Mouse (Mus musculus): ENCODE measurements at regions not wholly inside any gene's neighbourhood (a gene's known extent, or its start where the extent isn't known, plus 50 kb on each side); places are given as distances from the start of the nearest gene placed in this dataset.

- ATAC-seq, result no peak
These were observed 113.3 kb upstream of the Zfp217 start for GRCm38 (mm10) chr2:170261191-170261590.

GRCm38 (mm10) chr2:170259662-170260457, 112.0 kb upstream of the Zfp217 start:
- no peaks in the 10 kb centered on the region for H3K36me3 ChIP-seq (ENCODE audit: control insufficient read depth, insufficient read depth)
- no peak overlapping the region for H3K27ac ChIP-seq (ENCODE audit: low read length)
- 95% methylated on average over 10 of the region's 10 CpGs for WGBS
- no peak overlapping the region for H3K9ac ChIP-seq (replicated peaks; ENCODE audit: low read depth, low read length)
- H3K4me2 ChIP-seq (ENCODE audit: low read length), result no peak overlapping the region
- no peak overlapping the region for H3K4me3 ChIP-seq (replicated peaks; ENCODE audit: low read length)
- H3K9me3 ChIP-seq (ENCODE audit: control insufficient read depth, low read length), result no peaks in the 10 kb centered on the region
- H3K27me3 ChIP-seq (replicated peaks; ENCODE audit: control insufficient read depth, insufficient read depth, low read length), result no peaks in the 10 kb centered on the region
- no peaks in the 10 kb centered on the region for H3K4me1 ChIP-seq (replicated peaks; ENCODE audit: control insufficient read depth, insufficient read depth, low read length)
- ATAC-seq, result no peak

More at GRCm38 (mm10) chr2:170261191-170261590, 113.3 kb upstream of the Zfp217 start:
- whole genome bisulfite sequencing, result 84% methylated on average over 2 of the region's 2 CpGs
- Histone ChIP-seq H3K27me3 (replicated peaks; ENCODE audit: control insufficient read depth, insufficient read depth, low read length) (no peaks in the 10 kb centered on the region), H3K4me3 (replicated peaks; ENCODE audit: low read length) (no peak overlapping the region), H3K4me1 (replicated peaks; ENCODE audit: control insufficient read depth, insufficient read depth, low read length) (no peaks in the 10 kb centered on the region), H3K27ac (ENCODE audit: low read length) (no peak overlapping the region), H3K9me3 (ENCODE audit: control insufficient read depth, low read length) (no peaks in the 10 kb centered on the region), H3K4me2 (ENCODE audit: low read length) (no peak overlapping the region), H3K9ac (replicated peaks; ENCODE audit: low read depth, low read length) (no peak overlapping the region), H3K36me3 (ENCODE audit: control insufficient read depth, insufficient read depth) (no peaks in the 10 kb centered on the region)

DNA sequence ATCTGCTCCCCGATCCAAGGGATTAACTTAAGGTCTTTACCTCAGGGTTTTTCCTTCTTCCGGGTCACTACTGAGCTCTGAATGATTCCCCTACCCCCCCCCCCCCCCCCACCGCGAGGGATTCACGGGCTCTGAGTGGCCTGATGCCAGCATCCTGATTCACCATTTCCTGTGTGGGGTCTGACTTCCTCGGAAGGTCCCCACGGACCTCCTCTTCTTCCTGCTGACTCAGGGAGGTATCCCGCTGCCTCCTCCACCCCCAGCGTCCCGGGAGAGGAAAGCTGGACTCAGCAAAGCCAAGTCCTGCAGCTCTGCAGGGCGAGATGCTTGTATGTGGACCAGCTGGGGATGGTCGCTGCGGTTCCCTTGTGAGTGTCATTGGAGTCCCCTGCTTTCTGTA, 110.5 kb upstream of the Zfp217 start:
- Histone ChIP-seq H3K9me3 (ENCODE audit: control insufficient read depth, low read length) (no peaks in the 10 kb centered on the region), H3K9ac (replicated peaks; ENCODE audit: low read depth, low read length) (no peak overlapping the region), H3K27ac (ENCODE audit: low read length) (no peak overlapping the region), H3K36me3 (ENCODE audit: control insufficient read depth, insufficient read depth) (no peaks in the 10 kb centered on the region), H3K4me1 (replicated peaks; ENCODE audit: control insufficient read depth, insufficient read depth, low read length) (no peaks in the 10 kb centered on the region), H3K4me2 (ENCODE audit: low read length) (no peak overlapping the region), H3K4me3 (replicated peaks; ENCODE audit: low read length) (no peak overlapping the region), H3K27me3 (replicated peaks; ENCODE audit: control insufficient read depth, insufficient read depth, low read length) (no peaks in the 10 kb centered on the region)
- ATAC-seq, result no peak
- WGBS, result 79% methylated on average over 12 of the region's 13 CpGs

- Histone ChIP-seq H3K9me3 (ENCODE audit: control insufficient read depth, low read length) (no peaks in the 10 kb centered on the region), H3K27me3 (replicated peaks; ENCODE audit: control insufficient read depth, insufficient read depth, low read length) (no peaks in the 10 kb centered on the region), H3K27ac (ENCODE audit: low read length) (no peak overlapping the region), H3K4me3 (replicated peaks; ENCODE audit: low read length) (no peak overlapping the region), H3K4me1 (replicated peaks; ENCODE audit: control insufficient read depth, insufficient read depth, low read length) (no peaks in the 10 kb centered on the region), H3K36me3 (ENCODE audit: control insufficient read depth, insufficient read depth) (no peaks in the 10 kb centered on the region), H3K9ac (replicated peaks; ENCODE audit: low read depth, low read length) (no peak overlapping the region), H3K4me2 (ENCODE audit: low read length) (no peak overlapping the region)
- WGBS, result 89% methylated on average over 5 of the region's 5 CpGs
- ATAC-seq, result no peak
These were observed 109.8 kb upstream of the Zfp217 start for GRCm38 (mm10) chr2:170257671-170258235.

DNA sequence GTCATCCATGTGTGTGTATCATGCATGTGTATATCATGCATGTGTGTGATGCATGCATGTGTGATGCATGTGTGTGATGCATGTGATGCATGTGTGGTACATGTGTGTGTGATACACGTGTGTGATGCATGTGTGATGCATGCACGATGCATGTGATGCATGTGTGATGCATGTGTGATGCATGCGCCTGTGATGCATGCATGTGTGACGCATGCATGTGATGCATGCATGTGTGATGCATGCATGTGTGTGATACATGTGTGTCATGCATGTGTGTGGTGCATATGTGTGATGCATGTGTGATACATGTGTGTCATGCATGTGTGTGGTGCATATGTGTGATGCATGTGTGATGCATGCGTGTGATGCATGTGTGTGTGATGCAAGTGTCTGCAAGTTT, 108.1 kb upstream of the Zfp217 start:
- ATAC-seq, result no peak
- Histone ChIP-seq H3K9ac (replicated peaks; ENCODE audit: low read depth, low read length) (no peak overlapping the region), H3K9me3 (ENCODE audit: control insufficient read depth, low read length) (no peaks in the 10 kb centered on the region), H3K4me2 (ENCODE audit: low read length) (no peak overlapping the region), H3K36me3 (ENCODE audit: control insufficient read depth, insufficient read depth) (no peaks in the 10 kb centered on the region), H3K27me3 (replicated peaks; ENCODE audit: control insufficient read depth, insufficient read depth, low read length) (no peaks in the 10 kb centered on the region), H3K4me1 (replicated peaks; ENCODE audit: control insufficient read depth, insufficient read depth, low read length) (no peaks in the 10 kb centered on the region), H3K4me3 (replicated peaks; ENCODE audit: low read length) (no peak overlapping the region), H3K27ac (ENCODE audit: low read length) (no peak overlapping the region)
- 90% methylated on average over 5 of the region's 5 CpGs for WGBS

GRCm38 (mm10) chr2:170255533-170255932, 107.6 kb upstream of the Zfp217 start:
- Histone ChIP-seq H3K4me2 (ENCODE audit: low read length) (no peak overlapping the region), H3K9ac (replicated peaks; ENCODE audit: low read depth, low read length) (no peak overlapping the region), H3K9me3 (ENCODE audit: control insufficient read depth, low read length) (no peaks in the 10 kb centered on the region), H3K27ac (ENCODE audit: low read length) (no peak overlapping the region), H3K36me3 (ENCODE audit: control insufficient read depth, insufficient read depth) (no peaks in the 10 kb centered on the region), H3K4me1 (replicated peaks; ENCODE audit: control insufficient read depth, insufficient read depth, low read length) (no peaks in the 10 kb centered on the region), H3K4me3 (replicated peaks; ENCODE audit: low read length) (no peak overlapping the region), H3K27me3 (replicated peaks; ENCODE audit: control insufficient read depth, insufficient read depth, low read length) (no peaks in the 10 kb centered on the region)
- no peak for ATAC-seq
- 99% methylated on average over 2 of the region's 2 CpGs for WGBS

GRCm38 (mm10) chr2:170253681-170254440, 106.0 kb upstream of the Zfp217 start:
- 55% methylated on average over 9 of the region's 9 CpGs for WGBS

GRCm38 (mm10) chr2:170252255-170253034, 104.5 kb upstream of the Zfp217 start:
- ATAC-seq, result no peak
- 69% methylated on average over 14 of the region's 14 CpGs for WGBS
- Histone ChIP-seq H3K9ac (replicated peaks; ENCODE audit: low read depth, low read length) (no peak overlapping the region), H3K27me3 (replicated peaks; ENCODE audit: control insufficient read depth, insufficient read depth, low read length) (no peaks in the 10 kb centered on the region), H3K36me3 (ENCODE audit: control insufficient read depth, insufficient read depth) (no peaks in the 10 kb centered on the region), H3K27ac (ENCODE audit: low read length) (no peak overlapping the region), H3K4me1 (replicated peaks; ENCODE audit: control insufficient read depth, insufficient read depth, low read length) (no peaks in the 10 kb centered on the region), H3K9me3 (ENCODE audit: control insufficient read depth, low read length) (no peaks in the 10 kb centered on the region), H3K4me2 (ENCODE audit: low read length) (no peak overlapping the region), H3K4me3 (replicated peaks; ENCODE audit: low read length) (no peak overlapping the region)

More at GRCm38 (mm10) chr2:170253681-170254440, 106.0 kb upstream of the Zfp217 start:
- no peak for ATAC-seq
- Histone ChIP-seq H3K4me1 (replicated peaks; ENCODE audit: control insufficient read depth, insufficient read depth, low read length) (no peaks in the 10 kb centered on the region), H3K4me2 (ENCODE audit: low read length) (no peak overlapping the region), H3K27ac (ENCODE audit: low read length) (no peak overlapping the region), H3K36me3 (ENCODE audit: control insufficient read depth, insufficient read depth) (no peaks in the 10 kb centered on the region), H3K9ac (replicated peaks; ENCODE audit: low read depth, low read length) (no peak overlapping the region), H3K9me3 (ENCODE audit: control insufficient read depth, low read length) (no peaks in the 10 kb centered on the region), H3K27me3 (replicated peaks; ENCODE audit: control insufficient read depth, insufficient read depth, low read length) (no peaks in the 10 kb centered on the region), H3K4me3 (replicated peaks; ENCODE audit: low read length) (no peak overlapping the region)

DNA sequence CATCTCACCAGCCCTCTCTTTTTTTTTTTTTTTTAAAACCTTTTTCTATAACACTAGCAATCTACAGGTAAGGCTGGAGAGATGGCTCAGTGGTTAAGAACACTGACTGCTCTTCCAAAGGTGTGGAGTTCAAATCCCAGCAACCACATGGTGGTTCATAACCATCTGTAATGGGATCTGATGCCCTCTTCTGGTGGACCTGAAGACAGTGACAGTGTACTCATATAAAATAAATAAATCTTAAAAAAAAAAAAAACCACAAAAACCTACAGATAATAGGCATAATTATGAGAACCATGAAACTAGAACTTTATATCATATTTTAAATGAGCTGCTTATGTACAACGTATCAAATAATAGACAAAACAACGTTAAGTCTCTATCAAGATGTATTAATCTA, 102.8 kb upstream of the Zfp217 start:
- peaks cover 9% of the 10 kb centered on the region for H3K4me1 ChIP-seq (replicated peaks; ENCODE audit: control insufficient read depth, insufficient read depth, low read length)
- no peak overlapping the region for H3K4me3 ChIP-seq (replicated peaks; ENCODE audit: low read length)
- H3K27ac ChIP-seq (ENCODE audit: low read length), result no peak overlapping the region
- no peaks in the 10 kb centered on the region for H3K9me3 ChIP-seq (ENCODE audit: control insufficient read depth, low read length)
- 96% methylated on average over 2 of the region's 2 CpGs for WGBS
- no peak overlapping the region for H3K4me2 ChIP-seq (ENCODE audit: low read length)
- no peaks in the 10 kb centered on the region for H3K36me3 ChIP-seq (ENCODE audit: control insufficient read depth, insufficient read depth)
- H3K27me3 ChIP-seq (replicated peaks; ENCODE audit: control insufficient read depth, insufficient read depth, low read length), result no peaks in the 10 kb centered on the region
- no peak overlapping the region for H3K9ac ChIP-seq (replicated peaks; ENCODE audit: low read depth, low read length)
- ATAC-seq, result no peak

Measured in forebrain, embryonic 16.5 days (tissue).